Mouse (Mus musculus): ENCODE results near the gene Smo. TPM values are rescaled to one million over a fixed set of nuclear protein-coding genes. Genes with fewer than 3 reads are reported as not detected.

Smo gene
- polyA plus RNA-seq, 1 experiment from 2014 or later = 45.5 TPM

DNA sequence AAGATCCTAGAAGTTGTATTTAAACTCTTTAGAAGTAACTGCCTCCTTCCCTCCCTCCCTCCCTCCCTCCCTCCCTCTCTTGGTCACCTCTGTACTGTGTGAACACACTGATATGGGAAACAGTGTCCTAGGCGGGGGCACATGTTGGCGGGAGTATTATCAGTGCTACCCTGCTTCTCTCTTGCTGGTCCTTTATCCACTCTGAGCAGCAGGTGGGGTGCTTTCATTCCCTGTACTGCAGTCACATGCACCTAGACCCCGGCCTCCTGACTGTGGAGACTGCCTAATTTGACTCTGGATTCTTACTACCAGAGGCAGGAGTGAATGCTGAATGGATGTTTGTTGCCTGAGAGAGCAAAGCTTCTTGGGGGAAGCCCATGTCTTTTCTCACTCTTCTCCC is 37.8 kb upstream of the Smo start:
- H3K36me3 ChIP-seq (ENCODE audit: control insufficient read depth, insufficient read depth, low read length) = no peaks in the 10 kb centered on the region
- no peak overlapping the region for H3K4me2 ChIP-seq (ENCODE audit: low read depth, low read length)
- 45% methylated on average over 3 of the region's 3 CpGs for WGBS
- no peak overlapping the region for H3K27ac ChIP-seq (replicated peaks; ENCODE audit: low read depth, low read length)
- H3K9ac ChIP-seq (ENCODE audit: low read depth, low read length) = no peak overlapping the region
- H3K27me3 ChIP-seq (replicated peaks; ENCODE audit: control insufficient read depth, insufficient read depth, low read length) = peaks cover 23% of the 10 kb centered on the region
- ATAC-seq (ENCODE audit: low read depth) (no peak), DNase-seq (ENCODE audit: low spot score) (no peak)
- no peaks in the 10 kb centered on the region for H3K9me3 ChIP-seq (ENCODE audit: control insufficient read depth, low read length)
- H3K4me1 ChIP-seq (ENCODE audit: control insufficient read depth, insufficient read depth, low read length) = 0 out of 2 replicates have a peak, but pooled peaks cover 4% of the 10 kb centered on the region
- H3K4me3 ChIP-seq (ENCODE audit: low read depth, low read length) = no peak overlapping the region

DNA sequence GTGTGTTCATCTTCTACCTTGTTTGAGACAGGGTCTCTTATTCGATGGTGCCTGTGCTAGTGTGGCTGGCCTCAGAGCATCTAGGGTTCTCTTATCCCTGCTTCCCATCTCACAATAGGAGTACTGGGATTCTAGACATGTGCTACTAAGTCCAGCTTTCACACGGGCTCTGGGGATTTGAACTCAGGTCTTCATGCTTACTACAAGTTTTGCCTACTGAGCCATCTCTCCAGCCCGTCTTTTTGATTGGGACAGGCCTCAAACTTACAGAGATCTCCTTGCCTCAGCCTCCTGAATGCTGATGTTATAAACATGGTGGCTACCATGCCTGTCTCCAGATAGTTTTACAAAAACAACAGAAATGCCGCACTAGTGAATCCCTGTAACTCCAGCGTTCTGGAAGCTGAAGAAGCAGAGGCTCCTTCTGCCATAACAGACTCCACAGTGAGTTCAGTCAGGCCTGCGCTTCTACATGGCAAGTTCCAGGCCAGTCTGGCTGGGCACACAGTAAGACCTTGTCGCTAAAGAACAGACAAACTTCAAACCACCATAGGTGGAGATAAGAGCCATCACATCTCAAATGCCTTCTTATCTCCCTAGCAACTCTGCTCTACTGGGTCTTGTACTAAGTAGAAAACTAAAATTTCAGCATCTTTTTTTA is 36.1 kb upstream of the Smo start:
- no peak for ATAC-seq (ENCODE audit: low read depth)
- H3K4me3 ChIP-seq (ENCODE audit: low read depth, low read length) = no peak overlapping the region
- 0 out of 2 replicates have a peak, but pooled peaks cover 4% of the 10 kb centered on the region for H3K4me1 ChIP-seq (ENCODE audit: control insufficient read depth, insufficient read depth, low read length)
- H3K9me3 ChIP-seq (ENCODE audit: control insufficient read depth, low read length) = no peaks in the 10 kb centered on the region
- H3K27me3 ChIP-seq (replicated peaks; ENCODE audit: control insufficient read depth, insufficient read depth, low read length) = peaks cover 10% of the 10 kb centered on the region
- WGBS = 86% methylated on average over 7 of the region's 7 CpGs
- DNase-seq (ENCODE audit: low spot score) = no peak
- H3K9ac ChIP-seq (ENCODE audit: low read depth, low read length) = no peak overlapping the region
- no peak overlapping the region for H3K27ac ChIP-seq (replicated peaks; ENCODE audit: low read depth, low read length)
- H3K4me2 ChIP-seq (ENCODE audit: low read depth, low read length) = no peak overlapping the region
- no peaks in the 10 kb centered on the region for H3K36me3 ChIP-seq (ENCODE audit: control insufficient read depth, insufficient read depth, low read length)

DNA sequence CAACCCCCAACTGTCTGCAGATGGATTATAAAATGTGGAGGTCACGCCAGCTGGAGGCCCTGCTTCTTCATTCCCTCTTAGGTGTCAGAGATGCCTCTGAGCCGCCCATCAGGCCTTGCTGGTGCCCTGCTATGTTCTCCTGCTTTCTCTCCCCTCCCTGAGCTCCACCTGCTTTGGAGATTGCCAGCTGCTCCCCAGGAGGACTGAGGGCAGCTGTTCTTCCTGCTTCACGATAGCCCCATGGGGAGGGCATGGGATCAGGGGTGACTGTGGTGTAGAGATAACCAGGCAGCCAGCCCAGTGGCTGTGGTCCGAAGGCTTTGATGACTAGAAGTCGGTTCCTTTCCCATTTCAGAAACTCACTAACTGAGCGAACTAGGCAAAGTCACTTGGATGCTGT is 34.3 kb upstream of the Smo start:
- Histone ChIP-seq H3K4me2 (ENCODE audit: low read depth, low read length) (no peak overlapping the region), H3K27ac (replicated peaks; ENCODE audit: low read depth, low read length) (no peak overlapping the region), H3K9ac (ENCODE audit: low read depth, low read length) (no peak overlapping the region), H3K9me3 (ENCODE audit: control insufficient read depth, low read length) (no peaks in the 10 kb centered on the region), H3K4me3 (ENCODE audit: low read depth, low read length) (no peak overlapping the region), H3K27me3 (replicated peaks; ENCODE audit: control insufficient read depth, insufficient read depth, low read length) (no peaks in the 10 kb centered on the region), H3K4me1 (ENCODE audit: control insufficient read depth, insufficient read depth, low read length) (no peaks in the 10 kb centered on the region), H3K36me3 (ENCODE audit: control insufficient read depth, insufficient read depth, low read length) (no peaks in the 10 kb centered on the region)
- peak; percentile 45 for DNase-seq (ENCODE audit: low spot score)
- WGBS = 71% methylated on average over 6 of the region's 6 CpGs
- peak; percentile 68 for ATAC-seq (ENCODE audit: low read depth)

DNA sequence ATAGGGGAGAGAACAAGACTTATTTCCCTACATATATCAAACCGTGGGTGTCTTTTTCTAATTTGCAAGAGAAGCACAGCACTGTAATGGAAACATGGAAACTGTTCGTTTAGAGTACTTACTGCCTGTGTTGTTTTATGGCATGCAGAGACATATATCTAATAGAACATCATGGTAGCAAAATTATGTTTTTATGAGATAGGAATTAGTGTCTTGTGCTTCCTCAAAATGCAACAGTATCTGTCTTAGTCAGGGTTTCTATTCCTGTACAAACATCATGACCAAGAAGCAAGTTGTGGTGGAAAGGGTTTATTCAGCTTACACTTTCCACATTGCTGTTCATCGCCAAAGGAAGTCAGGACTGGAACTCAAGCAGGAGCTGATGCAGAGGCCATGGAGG is 33.2 kb upstream of the Smo start:
- WGBS = 87% methylated on average over 3 of the region's 3 CpGs
- ATAC-seq (ENCODE audit: low read depth) = no peak

DNA sequence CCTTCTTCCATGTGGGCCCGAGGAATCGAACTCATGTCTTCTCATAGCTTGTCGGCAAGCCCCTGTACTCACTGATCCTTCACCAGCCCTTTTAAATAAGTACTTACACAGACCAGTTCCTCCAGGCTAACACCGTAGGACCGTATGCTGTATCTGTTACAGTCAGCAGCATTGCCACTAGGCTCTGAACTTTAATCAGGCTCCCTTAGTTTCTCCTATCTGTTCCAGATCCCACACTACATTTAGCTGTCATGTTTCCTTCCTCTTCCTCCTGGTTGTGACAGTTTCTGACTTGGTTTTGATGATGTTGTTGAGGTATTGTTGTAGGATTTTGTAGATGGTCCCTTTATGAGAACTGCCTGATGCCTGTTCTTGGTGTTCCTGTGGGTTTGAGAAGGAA is 31.2 kb upstream of the Smo start:
- no peak overlapping the region for H3K4me2 ChIP-seq (ENCODE audit: low read depth, low read length)
- H3K4me3 ChIP-seq (ENCODE audit: low read depth, low read length) = no peak overlapping the region
- no peaks in the 10 kb centered on the region for H3K36me3 ChIP-seq (ENCODE audit: control insufficient read depth, insufficient read depth, low read length)
- no peaks in the 10 kb centered on the region for H3K9me3 ChIP-seq (ENCODE audit: control insufficient read depth, low read length)
- 86% methylated on average over 5 of the region's 5 CpGs for WGBS
- ATAC-seq (ENCODE audit: low read depth) (no peak), DNase-seq (ENCODE audit: low spot score) (no peak)
- H3K27me3 ChIP-seq (replicated peaks; ENCODE audit: control insufficient read depth, insufficient read depth, low read length) = no peaks in the 10 kb centered on the region
- H3K9ac ChIP-seq (ENCODE audit: low read depth, low read length) = no peak overlapping the region
- no peak overlapping the region for H3K27ac ChIP-seq (replicated peaks; ENCODE audit: low read depth, low read length)
- peaks cover 5% of the 10 kb centered on the region; the same call in 1 of the 2 replicates for H3K4me1 ChIP-seq (ENCODE audit: control insufficient read depth, insufficient read depth, low read length)

More for the DNA sequence above, 33.2 kb upstream of the Smo start:
- Histone ChIP-seq H3K27ac (replicated peaks; ENCODE audit: low read depth, low read length) (no peak overlapping the region), H3K4me1 (ENCODE audit: control insufficient read depth, insufficient read depth, low read length) (no peaks in the 10 kb centered on the region), H3K4me3 (ENCODE audit: low read depth, low read length) (no peak overlapping the region), H3K9ac (ENCODE audit: low read depth, low read length) (no peak overlapping the region), H3K27me3 (replicated peaks; ENCODE audit: control insufficient read depth, insufficient read depth, low read length) (no peaks in the 10 kb centered on the region), H3K9me3 (ENCODE audit: control insufficient read depth, low read length) (no peaks in the 10 kb centered on the region), H3K36me3 (ENCODE audit: control insufficient read depth, insufficient read depth, low read length) (no peaks in the 10 kb centered on the region), H3K4me2 (ENCODE audit: low read depth, low read length) (no peak overlapping the region)
- no peak for DNase-seq (ENCODE audit: low spot score)

DNA sequence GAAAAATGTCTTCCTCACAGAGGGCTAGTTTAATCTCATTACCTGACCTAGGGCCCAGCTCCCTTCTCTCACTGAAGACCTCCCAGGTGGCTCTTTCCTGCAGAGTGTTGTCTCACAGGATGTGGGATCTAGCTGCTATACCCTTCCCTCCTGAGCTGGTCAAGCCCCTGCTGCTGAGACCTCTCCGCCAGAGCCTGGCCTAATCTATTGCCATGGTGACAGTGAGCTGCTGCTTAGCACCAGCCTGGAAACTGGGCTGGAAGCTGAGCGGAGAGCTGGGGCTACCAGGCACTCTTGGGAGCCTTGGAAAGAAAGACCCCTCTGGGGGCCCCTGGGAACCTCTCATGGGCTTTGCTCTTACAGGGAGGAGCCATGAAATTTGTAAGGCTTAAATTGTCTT is 27.4 kb upstream of the Smo start:
- peak; percentile 43; the same call in 1 of the 2 replicates for ATAC-seq (ENCODE audit: low read depth)
- Histone ChIP-seq H3K4me2 (ENCODE audit: low read depth, low read length) (no peak overlapping the region), H3K27ac (replicated peaks; ENCODE audit: low read depth, low read length) (no peak overlapping the region), H3K9ac (ENCODE audit: low read depth, low read length) (no peak overlapping the region), H3K27me3 (replicated peaks; ENCODE audit: control insufficient read depth, insufficient read depth, low read length) (no peaks in the 10 kb centered on the region), H3K36me3 (ENCODE audit: control insufficient read depth, insufficient read depth, low read length) (no peaks in the 10 kb centered on the region), H3K4me3 (ENCODE audit: low read depth, low read length) (no peak overlapping the region), H3K4me1 (ENCODE audit: control insufficient read depth, insufficient read depth, low read length) (peaks cover 5% of the 10 kb centered on the region; the same call in 1 of the 2 replicates), H3K9me3 (ENCODE audit: control insufficient read depth, low read length) (no peaks in the 10 kb centered on the region)
- 24% methylated on average over 2 of the region's 2 CpGs for WGBS
- no peak for DNase-seq (ENCODE audit: low spot score)

DNA sequence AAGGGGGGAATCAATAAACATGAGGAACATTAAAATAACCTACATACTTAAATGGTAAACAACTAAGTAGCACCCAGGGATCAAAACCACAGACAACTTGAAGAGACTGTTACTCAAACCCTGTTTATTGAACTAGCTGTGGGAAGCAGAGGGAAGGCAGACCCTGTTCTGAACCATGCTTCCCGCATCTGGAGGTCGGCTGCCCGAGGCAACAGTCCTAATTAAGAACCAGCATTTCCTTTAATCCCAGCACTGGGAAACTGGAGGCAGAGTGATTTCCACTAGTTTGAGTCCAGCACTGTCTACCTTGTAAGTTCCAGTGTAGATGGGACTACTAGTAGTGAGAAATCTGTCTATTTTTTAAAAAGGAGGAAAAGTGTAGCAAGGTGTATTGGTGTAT is 24.0 kb upstream of the Smo start:
- 30% methylated on average over 3 of the region's 3 CpGs for WGBS
- no peak overlapping the region for H3K9ac ChIP-seq (ENCODE audit: low read depth, low read length)
- ATAC-seq (ENCODE audit: low read depth) = no peak

DNA sequence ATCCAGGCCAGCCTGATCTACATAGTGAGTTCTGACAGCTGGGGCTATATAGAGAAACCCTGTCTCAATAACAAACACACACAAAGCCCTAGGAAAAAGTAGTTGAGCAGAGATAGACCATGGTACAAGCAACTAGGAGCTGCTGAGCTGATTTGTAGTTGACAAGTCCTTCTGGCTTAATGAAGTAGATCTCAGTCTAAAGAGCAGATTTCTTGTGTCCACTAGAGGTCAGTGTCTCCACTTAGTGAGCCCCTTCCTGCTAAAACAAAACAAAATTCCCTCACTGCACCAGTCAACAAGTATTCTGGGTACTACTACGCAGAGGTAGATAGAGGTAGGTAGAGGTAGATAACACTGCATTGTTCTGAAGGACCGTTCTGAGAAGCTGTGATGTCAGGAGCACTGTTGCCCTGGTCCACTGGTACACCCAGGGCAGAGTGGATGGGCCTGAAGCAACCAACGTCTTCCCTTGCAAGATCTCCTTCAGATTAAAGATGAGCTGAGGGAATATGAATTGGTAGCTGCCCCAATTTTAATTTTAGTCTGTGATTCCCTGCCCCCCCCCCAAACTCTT is 23.2 kb upstream of the Smo start:
- H3K4me2 ChIP-seq (ENCODE audit: low read depth, low read length) = no peak overlapping the region
- no peaks in the 10 kb centered on the region for H3K9me3 ChIP-seq (ENCODE audit: control insufficient read depth, low read length)
- H3K4me3 ChIP-seq (ENCODE audit: low read depth, low read length) = no peak overlapping the region
- no peak overlapping the region for H3K9ac ChIP-seq (ENCODE audit: low read depth, low read length)
- H3K36me3 ChIP-seq (ENCODE audit: control insufficient read depth, insufficient read depth, low read length) = no peaks in the 10 kb centered on the region
- no peak overlapping the region for H3K27ac ChIP-seq (replicated peaks; ENCODE audit: low read depth, low read length)
- ATAC-seq (ENCODE audit: low read depth) (no peak), DNase-seq (ENCODE audit: low spot score) (peak; percentile 87)
- no peaks in the 10 kb centered on the region for H3K27me3 ChIP-seq (replicated peaks; ENCODE audit: control insufficient read depth, insufficient read depth, low read length)
- 47% methylated on average over 3 of the region's 3 CpGs for WGBS
- peaks cover 5% of the 10 kb centered on the region; the same call in 1 of the 2 replicates for H3K4me1 ChIP-seq (ENCODE audit: control insufficient read depth, insufficient read depth, low read length)

More for the DNA sequence above, 24.0 kb upstream of the Smo start:
- Histone ChIP-seq H3K4me3 (ENCODE audit: low read depth, low read length) (no peak overlapping the region), H3K4me2 (ENCODE audit: low read depth, low read length) (no peak overlapping the region), H3K36me3 (ENCODE audit: control insufficient read depth, insufficient read depth, low read length) (no peaks in the 10 kb centered on the region), H3K9me3 (ENCODE audit: control insufficient read depth, low read length) (no peaks in the 10 kb centered on the region), H3K27me3 (replicated peaks; ENCODE audit: control insufficient read depth, insufficient read depth, low read length) (no peaks in the 10 kb centered on the region), H3K4me1 (ENCODE audit: control insufficient read depth, insufficient read depth, low read length) (peaks cover 5% of the 10 kb centered on the region; the same call in 1 of the 2 replicates), H3K27ac (replicated peaks; ENCODE audit: low read depth, low read length) (no peak overlapping the region)
- no peak for DNase-seq (ENCODE audit: low spot score)
